Mouse (Mus musculus): ENCODE data around the gene Cfap57. TPM values are rescaled to one million over a fixed set of nuclear protein-coding genes. Genes with fewer than 3 reads are reported as not detected.

The Cfap57 gene
- polyA plus RNA-seq, 1 experiment from 2014 or later = 0.33 TPM

DNA sequence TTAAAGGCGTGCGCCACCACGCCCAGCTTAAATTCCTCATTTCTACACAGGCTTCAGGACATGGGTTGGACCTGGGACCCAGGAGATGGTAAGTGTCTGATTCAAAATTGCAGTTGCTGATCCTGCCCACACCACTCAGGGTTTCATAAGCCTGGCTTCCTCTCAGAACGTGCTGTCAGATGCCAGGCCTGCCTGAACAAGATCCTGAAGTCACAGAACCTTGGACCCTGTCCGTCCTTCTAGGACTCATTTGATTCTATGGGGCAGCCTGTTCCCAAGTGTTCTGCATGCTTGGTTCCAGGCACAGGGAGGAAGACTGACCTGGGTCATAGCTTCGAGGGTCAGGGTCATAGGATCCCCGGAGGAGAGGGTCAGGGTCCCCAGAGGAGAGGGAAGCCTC lies 87.0 kb downstream of the Cfap57 start:
- H3K4me2 ChIP-seq (ENCODE audit: low read depth, low read length) = no peak overlapping the region
- H3K4me3 ChIP-seq (ENCODE audit: low read length) = no peak overlapping the region
- no peaks in the 10 kb centered on the region for H3K9me3 ChIP-seq (replicated peaks; ENCODE audit: control insufficient read depth, low read length)
- no peak overlapping the region for H3K27ac ChIP-seq (ENCODE audit: low read length)
- no peaks in the 10 kb centered on the region for H3K4me1 ChIP-seq (ENCODE audit: control insufficient read depth, insufficient read depth, low read length)
- no peaks in the 10 kb centered on the region for H3K36me3 ChIP-seq (ENCODE audit: control insufficient read depth, insufficient read depth)
- WGBS = 80% methylated on average over 7 of the region's 7 CpGs
- peaks cover under 1% of the 10 kb centered on the region; the same call in 1 of the 2 replicates for H3K27me3 ChIP-seq (ENCODE audit: control insufficient read depth, insufficient read depth, low read length)
- H3K9ac ChIP-seq (ENCODE audit: low read length) = no peak overlapping the region
- no peak for ATAC-seq (replicated peaks; ENCODE audit: extremely low read depth, insufficient read depth, low FRiP score)

DNA sequence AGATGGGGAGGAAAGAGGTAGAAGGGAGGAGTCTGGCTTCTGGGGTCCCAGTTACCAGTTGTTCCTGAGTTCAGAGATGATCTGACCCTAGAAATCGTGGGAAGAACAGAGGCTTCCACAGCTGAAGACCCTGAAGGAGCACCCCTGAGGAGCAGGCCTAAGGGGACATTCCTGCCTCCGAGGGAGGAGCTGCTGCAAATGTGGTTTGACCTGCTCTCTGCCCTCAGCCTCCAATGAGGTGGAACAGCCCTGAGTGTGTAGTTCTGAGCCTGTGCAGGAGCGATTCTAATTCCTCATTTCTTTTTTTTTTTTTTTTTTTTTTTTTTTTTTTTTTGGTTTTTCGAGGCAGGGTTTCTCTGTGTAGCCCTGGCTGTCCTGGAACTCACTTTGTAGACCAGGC lies 87.4 kb downstream of the Cfap57 start:
- H3K27me3 ChIP-seq (ENCODE audit: control insufficient read depth, insufficient read depth, low read length) = no peaks in the 10 kb centered on the region
- no peaks in the 10 kb centered on the region for H3K9me3 ChIP-seq (replicated peaks; ENCODE audit: control insufficient read depth, low read length)
- no peak overlapping the region for H3K4me3 ChIP-seq (ENCODE audit: low read length)
- no peak overlapping the region for H3K4me2 ChIP-seq (ENCODE audit: low read depth, low read length)
- no peak overlapping the region for H3K9ac ChIP-seq (ENCODE audit: low read length)
- no peaks in the 10 kb centered on the region for H3K4me1 ChIP-seq (ENCODE audit: control insufficient read depth, insufficient read depth, low read length)
- ATAC-seq (replicated peaks; ENCODE audit: extremely low read depth, insufficient read depth, low FRiP score) = no peak
- H3K27ac ChIP-seq (ENCODE audit: low read length) = no peak overlapping the region
- WGBS = 57% methylated on average over 3 of the region's 4 CpGs
- no peaks in the 10 kb centered on the region for H3K36me3 ChIP-seq (ENCODE audit: control insufficient read depth, insufficient read depth)

DNA sequence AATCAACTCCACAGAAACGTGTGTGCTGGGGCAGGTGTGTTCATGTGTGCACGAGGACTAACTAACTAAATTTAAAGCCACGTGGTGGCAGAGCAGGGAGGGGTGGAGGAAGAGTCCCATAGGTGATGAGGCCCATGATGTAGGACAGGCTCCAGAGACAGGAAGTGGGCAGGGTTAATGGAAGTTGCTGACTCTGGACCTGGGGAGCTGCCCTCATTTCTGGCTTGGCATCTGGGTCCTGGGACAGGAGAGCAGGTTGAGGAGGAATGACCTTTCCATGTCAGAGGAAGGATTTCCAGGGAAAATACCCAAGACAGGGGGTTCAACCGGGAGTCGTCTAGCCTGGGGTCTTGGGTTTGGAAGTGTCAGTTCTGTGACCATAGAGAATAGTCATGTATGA lies 87.9 kb downstream of the Cfap57 start:
- H3K4me2 ChIP-seq (ENCODE audit: low read depth, low read length) = no peak overlapping the region
- no peak for ATAC-seq (replicated peaks; ENCODE audit: extremely low read depth, insufficient read depth, low FRiP score)
- WGBS = 68% methylated on average over 5 of the region's 5 CpGs
- no peaks in the 10 kb centered on the region for H3K4me1 ChIP-seq (ENCODE audit: control insufficient read depth, insufficient read depth, low read length)
- H3K27ac ChIP-seq (ENCODE audit: low read length) = no peak overlapping the region
- no peak overlapping the region for H3K9ac ChIP-seq (ENCODE audit: low read length)
- H3K36me3 ChIP-seq (ENCODE audit: control insufficient read depth, insufficient read depth) = no peaks in the 10 kb centered on the region
- no peak overlapping the region for H3K4me3 ChIP-seq (ENCODE audit: low read length)
- no peaks in the 10 kb centered on the region for H3K9me3 ChIP-seq (replicated peaks; ENCODE audit: control insufficient read depth, low read length)
- peaks cover 3% of the 10 kb centered on the region; the same call in 1 of the 2 replicates for H3K27me3 ChIP-seq (ENCODE audit: control insufficient read depth, insufficient read depth, low read length)

DNA sequence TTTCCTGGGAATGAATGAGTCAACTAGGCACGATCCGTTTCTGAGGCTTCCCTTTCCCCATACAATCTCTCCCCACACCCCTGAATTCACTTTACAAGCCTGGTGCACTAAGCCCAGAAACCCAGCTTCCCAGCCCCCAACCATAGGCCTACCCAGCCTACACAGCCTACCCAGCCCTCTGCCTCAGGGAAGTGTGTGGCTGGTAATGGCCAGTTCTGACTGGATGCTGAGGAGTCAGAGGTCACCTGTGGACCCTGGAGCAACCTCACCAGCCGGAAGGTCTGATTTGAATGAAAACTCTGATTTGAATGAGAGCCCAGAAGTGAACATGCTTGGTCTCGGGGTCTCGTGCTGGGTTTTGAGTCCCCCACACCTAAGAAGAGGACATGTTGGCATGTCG lies 92.9 kb downstream of the Cfap57 start:
- Histone ChIP-seq H3K27ac (ENCODE audit: low read length) (no peak overlapping the region), H3K9ac (ENCODE audit: low read length) (no peak overlapping the region), H3K4me3 (ENCODE audit: low read length) (no peak overlapping the region), H3K9me3 (replicated peaks; ENCODE audit: control insufficient read depth, low read length) (no peaks in the 10 kb centered on the region), H3K27me3 (ENCODE audit: control insufficient read depth, insufficient read depth, low read length) (peaks cover 3% of the 10 kb centered on the region; the same call in 1 of the 2 replicates), H3K4me1 (ENCODE audit: control insufficient read depth, insufficient read depth, low read length) (no peaks in the 10 kb centered on the region), H3K36me3 (ENCODE audit: control insufficient read depth, insufficient read depth) (no peaks in the 10 kb centered on the region), H3K4me2 (ENCODE audit: low read depth, low read length) (no peak overlapping the region)
- WGBS = 71% methylated on average over 6 of the region's 6 CpGs
- ATAC-seq (replicated peaks; ENCODE audit: extremely low read depth, insufficient read depth, low FRiP score) = no peak

DNA sequence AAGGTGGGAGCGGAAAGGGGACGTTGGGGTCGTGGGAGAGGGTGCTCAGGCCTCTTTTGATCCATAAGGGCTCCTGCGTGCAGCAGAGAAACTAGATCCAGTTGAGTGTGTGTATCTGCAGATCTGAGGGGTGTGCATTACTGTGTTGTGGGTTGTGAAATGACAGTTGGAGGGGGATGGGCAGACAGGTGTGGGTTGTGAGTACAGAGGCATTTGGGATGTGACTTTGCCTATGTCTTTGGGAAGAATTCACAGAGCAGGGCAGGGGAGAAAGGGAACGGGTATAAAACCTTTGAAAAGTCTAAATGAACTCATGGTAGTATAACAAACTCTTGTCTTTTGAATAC lies 93.3 kb downstream of the Cfap57 start:
- H3K4me3 ChIP-seq (ENCODE audit: low read length) = no peak overlapping the region
- H3K4me1 ChIP-seq (ENCODE audit: control insufficient read depth, insufficient read depth, low read length) = no peaks in the 10 kb centered on the region
- no peaks in the 10 kb centered on the region for H3K9me3 ChIP-seq (replicated peaks; ENCODE audit: control insufficient read depth, low read length)
- peaks cover 3% of the 10 kb centered on the region; the same call in 1 of the 2 replicates for H3K27me3 ChIP-seq (ENCODE audit: control insufficient read depth, insufficient read depth, low read length)
- no peak for ATAC-seq (replicated peaks; ENCODE audit: extremely low read depth, insufficient read depth, low FRiP score)
- 40% methylated on average over 5 of the region's 5 CpGs for WGBS
- no peak overlapping the region for H3K9ac ChIP-seq (ENCODE audit: low read length)
- H3K4me2 ChIP-seq (ENCODE audit: low read depth, low read length) = no peak overlapping the region; the same call in 1 of the 2 replicates
- H3K36me3 ChIP-seq (ENCODE audit: control insufficient read depth, insufficient read depth) = no peaks in the 10 kb centered on the region
- no peak overlapping the region for H3K27ac ChIP-seq (ENCODE audit: low read length)

- Histone ChIP-seq H3K36me3 (ENCODE audit: control insufficient read depth, insufficient read depth) (no peaks in the 10 kb centered on the region), H3K9me3 (replicated peaks; ENCODE audit: control insufficient read depth, low read length) (no peaks in the 10 kb centered on the region), H3K27me3 (ENCODE audit: control insufficient read depth, insufficient read depth, low read length) (peaks cover 3% of the 10 kb centered on the region; the same call in 1 of the 2 replicates), H3K9ac (ENCODE audit: low read length) (no peak within 1 kb of the TSS), H3K4me1 (ENCODE audit: control insufficient read depth, insufficient read depth, low read length) (no peaks in the 10 kb centered on the region), H3K27ac (ENCODE audit: low read length) (no peak within 1 kb of the TSS), H3K4me2 (ENCODE audit: low read depth, low read length) (no peak within 1 kb of the TSS; the same call in 1 of the 2 replicates), H3K4me3 (ENCODE audit: low read length) (no peak within 1 kb of the TSS)
- 32% methylated on average over 17 of the region's 17 CpGs for WGBS
- no peak for ATAC-seq (replicated peaks; ENCODE audit: extremely low read depth, insufficient read depth, low FRiP score)
Observed at GRCm38 (mm10) chr4:118526408-118527334, 93.9 kb downstream of the Cfap57 start, which contains the start of gene 2610528J11Rik. 2610528J11Rik (plus strand) TSS chr4:118526999.

GRCm38 (mm10) chr4:118525779-118526178 lies 94.8 kb downstream of the Cfap57 start:
- Histone ChIP-seq H3K9me3 (replicated peaks; ENCODE audit: control insufficient read depth, low read length) (no peaks in the 10 kb centered on the region), H3K27me3 (ENCODE audit: control insufficient read depth, insufficient read depth, low read length) (peaks cover 3% of the 10 kb centered on the region; the same call in 1 of the 2 replicates), H3K36me3 (ENCODE audit: control insufficient read depth, insufficient read depth) (no peaks in the 10 kb centered on the region), H3K4me3 (ENCODE audit: low read length) (no peak overlapping the region), H3K27ac (ENCODE audit: low read length) (no peak overlapping the region), H3K9ac (ENCODE audit: low read length) (no peak overlapping the region), H3K4me2 (ENCODE audit: low read depth, low read length) (no peak overlapping the region), H3K4me1 (ENCODE audit: control insufficient read depth, insufficient read depth, low read length) (no peaks in the 10 kb centered on the region)
- ATAC-seq (replicated peaks; ENCODE audit: extremely low read depth, insufficient read depth, low FRiP score) = no peak
- WGBS = 53% methylated on average over 3 of the region's 3 CpGs

- no peaks in the 10 kb centered on the region for H3K4me1 ChIP-seq (ENCODE audit: control insufficient read depth, insufficient read depth, low read length)
- no peak overlapping the region for H3K27ac ChIP-seq (ENCODE audit: low read length)
- H3K36me3 ChIP-seq (ENCODE audit: control insufficient read depth, insufficient read depth) = no peaks in the 10 kb centered on the region
- H3K27me3 ChIP-seq (ENCODE audit: control insufficient read depth, insufficient read depth, low read length) = peaks cover 3% of the 10 kb centered on the region; the same call in 1 of the 2 replicates
- no peak overlapping the region for H3K9ac ChIP-seq (ENCODE audit: low read length)
- WGBS = 58% methylated on average over 7 of the region's 7 CpGs
- no peaks in the 10 kb centered on the region for H3K9me3 ChIP-seq (replicated peaks; ENCODE audit: control insufficient read depth, low read length)
- no peak overlapping the region for H3K4me3 ChIP-seq (ENCODE audit: low read length)
- no peak for ATAC-seq (replicated peaks; ENCODE audit: extremely low read depth, insufficient read depth, low FRiP score)
- no peak overlapping the region for H3K4me2 ChIP-seq (ENCODE audit: low read depth, low read length)
Observed at GRCm38 (mm10) chr4:118523976-118524375, 96.6 kb downstream of the Cfap57 start.

GRCm38 (mm10) chr4:118522248-118522647 lies 98.3 kb downstream of the Cfap57 start:
- WGBS = 73% methylated on average over 7 of the region's 7 CpGs
- Histone ChIP-seq H3K9ac (ENCODE audit: low read length) (no peak overlapping the region), H3K4me1 (ENCODE audit: control insufficient read depth, insufficient read depth, low read length) (peaks cover 2% of the 10 kb centered on the region), H3K9me3 (replicated peaks; ENCODE audit: control insufficient read depth, low read length) (no peaks in the 10 kb centered on the region), H3K4me3 (ENCODE audit: low read length) (no peak overlapping the region), H3K36me3 (ENCODE audit: control insufficient read depth, insufficient read depth) (no peaks in the 10 kb centered on the region), H3K27me3 (ENCODE audit: control insufficient read depth, insufficient read depth, low read length) (no peaks in the 10 kb centered on the region; the same call in 1 of the 2 replicates), H3K4me2 (ENCODE audit: low read depth, low read length) (no peak overlapping the region), H3K27ac (ENCODE audit: low read length) (no peak overlapping the region)
- ATAC-seq (replicated peaks; ENCODE audit: extremely low read depth, insufficient read depth, low FRiP score) = no peak
